Mouse (Mus musculus): ENCODE results near the gene Mtus2.

Gene Mtus2

GRCm38 (mm10) chr5:147957592-147958271, 612 bp downstream of the Mtus2 start:
- peak; percentile 67 for ATAC-seq (ENCODE audit: insufficient number of reproducible peaks, low FRiP score, low TSS enrichment)

DNA sequence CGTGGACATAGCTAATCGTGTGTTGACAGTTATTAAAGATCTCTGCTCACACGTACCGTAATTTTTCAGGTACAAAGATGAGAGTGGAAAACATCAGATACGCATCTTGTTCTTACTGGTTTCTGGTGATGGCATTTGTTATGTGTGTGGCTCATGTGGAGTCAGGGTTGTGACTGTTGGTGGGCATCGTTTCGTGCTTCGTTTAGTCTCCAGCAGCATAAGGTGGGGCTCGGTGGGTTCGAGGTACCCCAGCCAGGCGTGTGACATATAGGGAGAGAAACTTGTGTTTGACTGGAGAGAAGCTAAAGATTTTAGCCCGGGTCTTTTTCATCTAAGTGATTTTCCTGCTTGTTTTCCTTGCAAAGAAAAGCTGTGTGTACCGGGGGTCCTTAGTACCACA, 1.4 kb downstream of the Mtus2 start:
- ATAC-seq (ENCODE audit: insufficient number of reproducible peaks, low FRiP score, low TSS enrichment) = no peak

- ATAC-seq (ENCODE audit: insufficient number of reproducible peaks, low FRiP score, low TSS enrichment) = peak; percentile 56; the same call in 1 of the 2 replicates
Measured at GRCm38 (mm10) chr5:147959088-147959487, 2.0 kb downstream of the Mtus2 start.

GRCm38 (mm10) chr5:147960793-147961192, 3.7 kb downstream of the Mtus2 start:
- ATAC-seq (ENCODE audit: insufficient number of reproducible peaks, low FRiP score, low TSS enrichment) = no peak

DNA sequence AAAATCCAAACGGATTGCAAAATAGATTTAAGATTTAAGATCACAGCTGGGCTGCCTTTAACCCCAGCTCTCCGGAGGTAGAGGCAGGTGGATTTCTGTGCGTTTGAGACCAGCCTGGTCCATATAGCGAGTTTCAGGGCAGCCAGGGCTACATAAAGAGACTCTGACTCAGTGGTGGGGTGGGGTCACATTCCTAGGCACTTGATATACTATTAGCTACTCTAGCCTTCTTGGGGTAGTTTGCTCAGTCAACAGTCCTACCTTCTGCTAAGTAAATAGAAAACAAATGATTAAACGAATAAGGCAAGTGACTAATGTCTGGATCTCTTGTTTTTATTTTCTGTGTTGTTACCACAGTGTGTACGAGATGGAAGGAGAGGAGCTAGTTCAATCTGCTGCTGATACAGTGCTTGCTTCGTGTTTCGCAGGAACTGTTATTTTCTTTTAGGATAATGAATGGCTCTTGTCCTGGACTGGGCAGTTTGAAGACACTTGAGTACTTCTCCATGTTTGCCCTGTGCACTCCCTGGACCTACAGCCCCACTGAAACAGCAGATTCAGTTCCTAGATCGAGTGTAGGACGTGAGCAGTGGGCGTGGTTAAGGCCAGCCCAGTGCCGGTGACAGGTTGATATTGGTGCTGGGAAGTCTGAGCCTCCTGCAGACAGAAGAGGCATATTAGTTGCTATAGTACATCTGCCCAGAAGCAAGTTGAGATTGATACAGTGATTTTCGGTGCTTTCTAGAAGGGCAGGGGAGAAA, 6.9 kb downstream of the Mtus2 start:
- ATAC-seq (ENCODE audit: insufficient number of reproducible peaks, low FRiP score, low TSS enrichment) = no peak

GRCm38 (mm10) chr5:147964776-147965175, 7.7 kb downstream of the Mtus2 start:
- ATAC-seq (ENCODE audit: insufficient number of reproducible peaks, low FRiP score, low TSS enrichment) = no peak

DNA sequence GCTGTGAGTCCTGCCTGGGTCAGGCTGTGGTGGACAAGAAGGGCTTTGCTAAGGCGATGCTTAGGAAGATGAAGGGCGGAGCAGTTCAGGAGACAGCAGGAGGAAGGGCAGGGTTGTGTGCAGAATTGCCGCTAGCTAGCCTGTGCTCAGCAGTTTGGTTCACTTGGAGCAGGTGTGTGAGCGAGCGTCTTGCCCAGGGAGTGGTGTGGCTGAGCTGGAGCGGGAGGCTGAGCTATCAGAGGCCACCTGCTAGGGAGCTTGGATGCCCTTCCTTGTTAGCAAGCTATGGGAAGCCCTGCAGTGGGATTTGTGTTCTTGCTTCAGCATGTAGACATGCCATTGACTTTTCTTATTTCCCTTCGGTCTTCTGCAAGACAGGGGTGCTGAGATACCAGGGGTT, 9.5 kb downstream of the Mtus2 start:
- 0 out of 2 replicates have a peak, but pooled peaks have one; percentile 31 for ATAC-seq (ENCODE audit: insufficient number of reproducible peaks, low FRiP score, low TSS enrichment)

DNA sequence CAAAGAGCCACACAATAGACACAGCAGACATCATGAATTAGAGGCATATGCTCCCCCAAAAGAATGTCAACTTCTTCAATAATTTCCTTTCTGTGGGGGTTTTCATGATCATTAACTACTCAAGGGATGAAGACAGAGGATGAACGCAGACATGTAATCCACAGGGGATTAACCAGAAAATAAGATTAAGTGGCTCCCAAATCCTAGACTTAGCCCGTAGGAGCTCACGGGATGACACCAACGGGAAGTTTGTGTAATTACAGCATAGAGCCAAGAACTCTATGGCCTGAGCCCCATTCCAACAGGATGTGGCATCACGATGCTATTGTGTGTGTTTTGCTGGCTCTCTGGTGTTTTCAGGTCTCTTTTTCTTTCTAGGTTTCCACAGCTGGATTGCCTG, 12.4 kb downstream of the Mtus2 start:
- ATAC-seq (ENCODE audit: insufficient number of reproducible peaks, low FRiP score, low TSS enrichment) = no peak

DNA sequence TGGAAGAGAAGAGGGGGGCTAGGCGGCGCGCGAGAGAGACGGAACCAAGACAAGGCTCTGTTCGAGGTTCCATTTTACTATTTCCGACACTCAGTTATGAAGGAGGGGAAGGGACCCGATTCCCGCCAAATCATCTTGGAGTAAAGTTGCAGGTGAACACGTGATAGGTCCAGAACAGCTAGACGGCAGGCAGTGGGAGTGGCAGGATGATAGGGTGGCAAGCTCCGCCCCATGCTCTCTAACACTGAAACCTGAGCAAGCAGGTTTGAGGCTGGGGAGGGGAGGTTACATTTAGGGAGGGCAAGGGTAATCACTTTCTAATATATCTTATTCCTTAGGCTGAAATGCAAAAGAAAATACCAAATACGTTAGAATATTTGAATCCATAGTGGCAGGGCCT, 18.9 kb downstream of the Mtus2 start:
- ATAC-seq (ENCODE audit: insufficient number of reproducible peaks, low FRiP score, low TSS enrichment) = no peak

DNA sequence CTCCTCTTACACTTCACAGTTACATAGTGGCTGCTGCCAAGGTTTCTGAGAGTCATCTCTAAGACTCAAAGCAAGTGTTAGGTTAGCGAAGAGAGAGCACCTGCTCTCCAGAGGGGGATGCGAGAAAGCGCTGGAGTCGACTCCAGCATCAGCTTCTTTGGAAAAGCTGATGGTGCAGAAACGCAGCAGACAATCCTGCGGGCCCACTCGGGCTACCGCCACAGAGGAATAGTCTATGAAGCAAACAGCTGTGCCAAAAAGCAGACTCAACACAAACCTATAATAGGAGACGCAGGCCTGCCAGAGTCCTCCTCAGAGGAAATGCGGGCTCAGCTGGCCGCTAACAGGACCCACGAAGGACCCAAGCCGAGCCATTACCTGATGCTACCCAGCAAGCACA, 23.5 kb downstream of the Mtus2 start:
- ATAC-seq (ENCODE audit: insufficient number of reproducible peaks, low FRiP score, low TSS enrichment) = no peak

GRCm38 (mm10) chr5:147990289-147990688, 33.2 kb downstream of the Mtus2 start:
- ATAC-seq (ENCODE audit: insufficient number of reproducible peaks, low FRiP score, low TSS enrichment) = no peak

DNA sequence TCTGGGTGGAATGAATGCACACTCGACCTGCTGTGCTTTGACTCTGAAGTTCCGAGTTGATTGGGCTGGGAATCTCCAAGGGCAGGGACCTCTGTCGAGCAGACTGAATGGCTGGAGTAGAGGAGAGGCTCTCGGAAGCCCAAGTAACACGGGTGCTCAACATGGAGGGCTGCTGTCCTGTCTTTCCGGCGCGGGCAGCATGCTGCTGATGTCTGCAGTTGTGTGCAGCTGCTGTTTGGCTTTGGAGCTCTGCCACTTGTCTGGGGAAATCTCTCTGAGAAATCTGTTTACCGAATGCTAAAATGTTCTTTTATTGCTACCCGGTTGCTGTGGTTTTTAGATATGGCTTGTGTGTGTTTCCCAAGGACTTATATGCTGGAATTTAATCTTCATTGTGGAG, 33.7 kb downstream of the Mtus2 start:
- ATAC-seq (ENCODE audit: insufficient number of reproducible peaks, low FRiP score, low TSS enrichment) = no peak

DNA sequence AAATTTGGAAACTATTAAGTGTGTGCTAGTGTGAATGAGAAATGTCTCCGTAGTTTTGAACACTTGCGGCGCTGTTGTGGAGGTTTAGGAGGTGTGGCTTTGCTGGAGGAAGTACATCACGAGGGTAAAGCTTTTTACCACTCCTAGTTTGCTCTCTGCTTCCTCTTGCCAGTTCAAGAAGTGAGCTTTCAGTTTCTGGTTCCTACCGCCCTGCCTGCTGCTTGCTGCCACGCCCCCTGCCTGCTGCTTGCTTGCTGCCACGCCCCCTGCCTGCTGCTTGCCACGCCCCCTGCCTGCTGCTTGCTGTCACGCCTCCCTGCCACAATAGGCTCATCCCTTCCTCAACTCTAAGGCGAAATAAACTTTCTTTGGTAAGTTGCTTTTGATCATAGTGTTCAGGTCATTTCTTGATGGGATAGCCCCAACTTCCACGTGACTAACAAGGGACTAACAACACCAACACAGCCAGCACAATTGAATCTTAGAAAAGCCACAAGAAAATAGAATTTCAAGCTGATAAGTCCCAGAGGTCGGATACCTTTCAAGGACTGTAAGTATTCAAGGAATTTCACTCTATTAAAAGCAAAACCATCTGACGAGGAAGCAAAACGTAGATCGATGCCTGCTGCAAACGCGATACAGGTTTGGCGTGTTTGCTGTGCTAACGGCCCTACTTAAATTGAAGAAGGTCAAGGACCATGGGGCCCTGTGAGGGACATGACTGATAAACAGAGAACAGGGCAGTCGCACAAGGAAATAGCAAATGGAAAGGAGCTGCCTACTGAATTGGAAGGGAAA, 35.7 kb downstream of the Mtus2 start:
- ATAC-seq (ENCODE audit: insufficient number of reproducible peaks, low FRiP score, low TSS enrichment) = no peak

- ATAC-seq (ENCODE audit: insufficient number of reproducible peaks, low FRiP score, low TSS enrichment) = no peak
Measured at GRCm38 (mm10) chr5:148005263-148005662, 48.1 kb downstream of the Mtus2 start.

DNA sequence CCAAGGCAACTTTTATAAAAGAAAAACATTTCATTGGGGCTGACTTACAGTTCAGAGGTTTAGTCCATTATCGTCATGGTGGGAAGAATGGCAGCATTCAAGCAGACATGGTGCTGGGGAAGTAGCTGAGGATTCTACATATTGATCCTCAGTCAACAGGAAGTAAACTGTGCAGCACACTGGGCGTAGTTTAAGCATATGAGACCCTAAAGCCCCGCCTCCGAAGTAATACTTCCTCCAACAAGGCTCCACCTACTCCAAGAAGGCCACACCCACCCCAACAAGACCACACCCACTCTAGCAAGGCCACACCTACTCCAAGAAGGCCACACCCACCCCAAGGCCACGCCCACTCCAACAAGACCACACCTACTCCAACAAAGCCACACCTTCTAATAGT, 55.0 kb downstream of the Mtus2 start:
- ATAC-seq (ENCODE audit: insufficient number of reproducible peaks, low FRiP score, low TSS enrichment) = no peak

- no peak; the same call in 1 of the 2 replicates for ATAC-seq (ENCODE audit: insufficient number of reproducible peaks, low FRiP score, low TSS enrichment)
Measured at GRCm38 (mm10) chr5:148014133-148014854, 57.2 kb downstream of the Mtus2 start.

- no peak for ATAC-seq (ENCODE audit: insufficient number of reproducible peaks, low FRiP score, low TSS enrichment)
Measured at GRCm38 (mm10) chr5:148015383-148015782, 58.3 kb downstream of the Mtus2 start.

DNA sequence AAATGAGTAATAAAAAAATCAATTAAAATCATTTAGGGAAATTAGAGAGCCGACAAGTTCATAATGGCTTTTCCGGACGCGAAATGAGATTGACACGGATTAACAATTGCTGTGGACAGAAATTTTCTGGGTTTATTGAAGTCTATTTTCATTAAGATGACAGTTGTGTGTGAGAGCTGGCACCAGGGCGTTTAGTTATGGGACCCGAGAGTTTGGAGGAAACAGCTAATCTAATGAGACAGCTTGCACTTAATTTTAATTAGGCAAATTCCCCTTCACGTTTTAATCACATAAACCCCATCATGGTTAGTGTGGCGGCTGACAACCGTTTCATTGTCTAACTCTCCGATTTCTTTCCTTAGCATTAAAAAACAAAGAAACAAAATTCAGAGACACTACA, 60.3 kb downstream of the Mtus2 start:
- ATAC-seq (ENCODE audit: insufficient number of reproducible peaks, low FRiP score, low TSS enrichment) = no peak

DNA sequence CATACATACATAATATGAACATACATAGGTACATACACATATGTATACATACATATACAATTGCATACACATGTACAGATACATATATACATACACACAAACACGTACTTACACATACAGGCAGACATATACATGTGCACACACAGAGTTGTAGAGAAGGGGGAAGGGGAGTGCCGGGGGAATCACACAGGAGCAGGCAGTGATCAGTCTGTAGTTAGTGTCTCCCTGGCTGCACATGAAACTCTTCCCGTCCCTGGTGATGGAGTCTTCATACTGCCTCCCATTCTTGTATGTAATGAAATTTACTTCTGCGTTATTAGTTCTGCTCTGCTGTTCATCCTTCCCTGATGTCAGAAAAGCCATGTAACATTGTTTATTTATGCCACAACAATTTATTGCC, 65.7 kb downstream of the Mtus2 start:
- ATAC-seq (ENCODE audit: insufficient number of reproducible peaks, low FRiP score, low TSS enrichment) = no peak

Measured in cerebellum, adult (tissue).